Mouse (Mus musculus) liver, embryonic 13.5 days (tissue): Measurements from ENCODE around the gene Fam24b. TPM values are rescaled to one million over a fixed set of nuclear protein-coding genes. Genes with fewer than 3 reads are reported as not detected.

Source experiments
- polyA plus RNA-seq: library from polyadenylated mRNA; unstranded; fragments of >200 nt; fragmentation: Nextera tagmentation; extraction: Ambion mirVana; gene quantifications from 2 replicates; pipeline ENCODE4 v1.2.1, GENCODE M21; 2015

Fam24b gene
- polyA plus RNA-seq, 1 experiment from 2014 or later = not detected

Other genes starting within 250 kb of the Fam24b start
- gene 4933402N03Rik, start 183.2 kb downstream of the Fam24b start, polyA plus RNA-seq = not detected in 2 replicates
- not detected in 2 replicates for gene 5430419D17Rik, start 155.1 kb downstream of the Fam24b start, polyA plus RNA-seq
- not detected in 2 replicates for gene Cuzd1, start 7.2 kb downstream of the Fam24b start, polyA plus RNA-seq
- gene Fam24a, start 4.3 kb upstream of the Fam24b start, polyA plus RNA-seq = not detected in 2 replicates
- gene 2310057M21Rik, start 33.2 kb upstream of the Fam24b start, polyA plus RNA-seq = 11.1 and 12.4 TPM in 2 replicates
- 31.2 and 34.3 TPM in 2 replicates for gene Pstk, start 41.6 kb upstream of the Fam24b start, polyA plus RNA-seq
- gene Ikzf5, start 81.0 kb upstream of the Fam24b start, polyA plus RNA-seq = 11.0 and 16.6 TPM in 2 replicates
- 26.4 and 39.0 TPM in 2 replicates for gene Acadsb, start 81.1 kb upstream of the Fam24b start, polyA plus RNA-seq
- gene Hmx3, start 213.4 kb upstream of the Fam24b start, polyA plus RNA-seq = not detected in 2 replicates
- gene Hmx2, start 219.3 kb upstream of the Fam24b start, polyA plus RNA-seq = 0.07 TPM in 1 of 2 replicates, not detected in the other
- gene Bub3, start 230.7 kb upstream of the Fam24b start, polyA plus RNA-seq = 134 and 142 TPM in 2 replicates